Mouse (Mus musculus): ENCODE data around the gene Fyco1. TPM values are rescaled to one million over a fixed set of nuclear protein-coding genes. Genes with fewer than 3 reads are reported as not detected.

Gene Fyco1
- polyA plus RNA-seq (2017; shearing (Covaris generic)) = 26.2 TPM

GRCm38 (mm10) chr9:123851713-123852448 is at the start of gene Fyco1:
Gene Fyco1, minus strand, starts transcription at chr9:123851899.

GRCm38 (mm10) chr9:123861929-123862328 is 10.2 kb upstream of the Fyco1 start, which contains the start of gene Xcr1:
Gene Xcr1, minus strand, starts transcription at chr9:123862029.

DNA sequence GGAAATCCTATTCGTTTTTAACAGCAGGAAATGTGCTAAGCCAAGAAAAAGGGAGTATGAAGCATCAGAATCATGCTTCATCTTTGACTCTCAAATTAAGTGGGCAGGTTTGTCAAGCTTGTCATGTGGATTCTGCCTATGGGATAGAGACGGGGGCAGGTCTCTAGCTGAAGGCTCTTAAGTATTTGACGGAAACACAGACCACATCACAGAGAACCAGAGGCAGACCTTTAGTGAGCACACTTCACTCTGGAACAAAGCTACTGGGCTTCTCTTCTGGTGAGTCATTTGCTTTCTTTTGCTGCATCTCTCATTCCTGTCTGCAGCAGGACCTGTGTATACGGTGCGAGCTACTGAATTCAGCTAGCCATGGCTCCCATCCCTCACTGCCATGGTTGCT is 45.4 kb downstream of the Fyco1 start, which contains the start of gene Cxcr6:
Gene Cxcr6, plus strand, starts transcription at position 209 of the 400 bp plus-strand sequence.

Other genes with a start within 250 kb of the Fyco1 start
- 0.14 TPM for gene Slc6a20b, start 219.3 kb downstream of the Fyco1 start, polyA plus RNA-seq (2017; shearing (Covaris generic))
- gene Ccr9, start 173.5 kb downstream of the Fyco1 start, polyA plus RNA-seq (2017; shearing (Covaris generic)) = 1.3 TPM
- gene Slc6a20a, start 173.0 kb downstream of the Fyco1 start, polyA plus RNA-seq (2017; shearing (Covaris generic)) = not detected
- 16.3 TPM for gene Lztfl1, start 134.2 kb downstream of the Fyco1 start, polyA plus RNA-seq (2017; shearing (Covaris generic))
- gene Cxcr6, start 45.4 kb downstream of the Fyco1 start, polyA plus RNA-seq (2017; shearing (Covaris generic)) = 198 TPM
- gene Xcr1, start 10.1 kb upstream of the Fyco1 start, polyA plus RNA-seq (2017; shearing (Covaris generic)) = 0.74 TPM
- not detected for gene Ccr1, start 116.8 kb upstream of the Fyco1 start, polyA plus RNA-seq (2017; shearing (Covaris generic))
- not detected for gene Ccr1l1, start 126.5 kb upstream of the Fyco1 start, polyA plus RNA-seq (2017; shearing (Covaris generic))
- gene Ccr3, start 170.1 kb upstream of the Fyco1 start, polyA plus RNA-seq (2017; shearing (Covaris generic)) = 0.26 TPM